Mouse (Mus musculus) MEL (cell line): ENCODE data around the gene Gm49387. TPM values are rescaled to one million over a fixed set of nuclear protein-coding genes. Genes with fewer than 3 reads are reported as not detected.

ENCODE experiments used
- DNase-seq: peaks from one replicate; pipeline ENCODE4 v3.0.0; 2011; ENCODE audit warnings: low read depth, low spot score
- H3K27ac ChIP-seq: 2 replicates; pipeline ENCODE4 v1.5.1; 2012; ENCODE audit warnings: low read depth, mild to moderate bottlenecking, control low read depth, low read length, moderate library complexity; ENCODE audit not compliant: control insufficient read depth
- H3K27me3 ChIP-seq, 2 experiments: fragments of 150-350 bp in 1 of 2; sonication (generic) in 1 of 2; 2 replicates each; pipeline ENCODE4 v1.6.1; 2012; ENCODE audit warnings: low read length in 2 of 2, mild to moderate bottlenecking in 2 of 2, improper control_type of control experiment in 1 of 2, moderate library complexity in 1 of 2; ENCODE audit not compliant: insufficient read depth in 2 of 2, control insufficient read depth in 1 of 2
- H3K36me3 ChIP-seq, 2 experiments: 2 replicates each; pipeline ENCODE4 v1.6.1; 2012 to 2014; ENCODE audit warnings: low read length in 2 of 2, improper control_type of control experiment in 1 of 2, inconsistent platforms in 1 of 2, mild to moderate bottlenecking in 1 of 2; ENCODE audit not compliant: insufficient read depth in 2 of 2, control insufficient read depth in 1 of 2
- H3K4me1 ChIP-seq, 2 experiments: fragments of 150-350 bp in 1 of 2; sonication (generic) in 1 of 2; 2 replicates each; pipeline ENCODE4 v1.6.1; 2012; ENCODE audit warnings: low read length in 2 of 2, improper control_type of control experiment in 1 of 2, mild to moderate bottlenecking in 1 of 2; ENCODE audit not compliant: insufficient read depth in 2 of 2, control insufficient read depth in 1 of 2
- H3K4me3 ChIP-seq, 2 experiments: fragments of 150-350 bp in 1 of 2; sonication (generic) in 1 of 2; 2 replicates each; pipeline ENCODE4 v1.5.1; 2012; ENCODE audit warnings: low read depth in 2 of 2, low read length in 2 of 2, mild to moderate bottlenecking in 2 of 2, moderate library complexity in 2 of 2, control low read depth in 1 of 2, improper control_type of control experiment in 1 of 2; ENCODE audit not compliant: control insufficient read depth in 1 of 2, insufficient read depth in 1 of 2
- H3K79me2 ChIP-seq: 2 replicates; pipeline ENCODE4 v1.6.1; 2012; ENCODE audit warnings: mild to moderate bottlenecking, low read length, moderate library complexity; ENCODE audit not compliant: control insufficient read depth, poor library complexity, insufficient read depth
- H3K9ac ChIP-seq: 2 replicates; pipeline ENCODE4 v1.6.1; 2012; ENCODE audit warnings: low read depth, mild to moderate bottlenecking, control low read depth, low read length, moderate library complexity; ENCODE audit not compliant: control insufficient read depth, poor library complexity, severe bottlenecking
- H3K9me3 ChIP-seq: fragments of 150-350 bp; sonication (generic); replicated peaks from 2 replicates; pipeline ENCODE4 v1.6.1; 2012; ENCODE audit warnings: mild to moderate bottlenecking, low read length, improper control_type of control experiment, moderate library complexity; ENCODE audit not compliant: insufficient read depth
- CHD1 ChIP-seq: IDR thresholded peaks from 2 replicates; pipeline ENCODE4 v1.6.1; 2012; ENCODE audit warnings: low read depth, mild to moderate bottlenecking, inconsistent platforms, low read length, improper control_type of control experiment
- CTCF ChIP-seq, 3 experiments: IDR thresholded peaks in 2 of 3; conservative IDR thresholded peaks in 1 of 3; 2 replicates each; pipeline ENCODE4 v1.5.1; 2011 to 2012; ENCODE audit warnings: low read length in 3 of 3, low read depth in 2 of 3, mild to moderate bottlenecking in 2 of 3, improper control_type of control experiment in 1 of 3, inconsistent platforms in 1 of 3, mixed read lengths in 1 of 3, moderate library complexity in 1 of 3; ENCODE audit not compliant: control insufficient read depth in 1 of 3, insufficient read depth in 1 of 3, poor library complexity in 1 of 3, severe bottlenecking in 1 of 3
- E2F4 ChIP-seq: IDR thresholded peaks from 2 replicates; pipeline ENCODE4 v1.6.1; 2011; ENCODE audit warnings: low read depth, low read length, improper control_type of control experiment, borderline replicate concordance
- ETS1 ChIP-seq: IDR thresholded peaks from 2 replicates; pipeline ENCODE4 v1.6.1; 2012; ENCODE audit warnings: low read depth, mild to moderate bottlenecking, inconsistent platforms, low read length, improper control_type of control experiment, moderate library complexity
- GABPA ChIP-seq: IDR thresholded peaks from 2 replicates; pipeline ENCODE4 v1.6.1; 2012; ENCODE audit warnings: low read depth, mild to moderate bottlenecking, inconsistent platforms, low read length, improper control_type of control experiment, moderate library complexity
- GATA1 ChIP-seq: IDR thresholded peaks from 2 replicates; pipeline ENCODE4 v1.6.1; 2011; ENCODE audit warnings: low read depth, low read length, improper control_type of control experiment
- KAT2A ChIP-seq: conservative IDR thresholded peaks from 2 replicates; pipeline ENCODE4 v1.6.1; 2012; ENCODE audit warnings: low read depth, low read length, improper control_type of control experiment, inconsistent platforms
- MAZ ChIP-seq: IDR thresholded peaks from 2 replicates; pipeline ENCODE4 v1.6.1; 2012; ENCODE audit warnings: low read depth, mild to moderate bottlenecking, inconsistent platforms, low read length, improper control_type of control experiment
- NRF1 ChIP-seq: IDR thresholded peaks from 2 replicates; pipeline ENCODE4 v1.6.1; 2014; ENCODE audit warnings: low read depth, mild to moderate bottlenecking, inconsistent platforms, low read length, improper control_type of control experiment, moderate library complexity; ENCODE audit not compliant: poor library complexity, insufficient read depth, severe bottlenecking
- POLR2A ChIP-seq, 2 experiments: IDR thresholded peaks; 2 replicates each; pipeline ENCODE4 v1.6.1; 2011 to 2012; ENCODE audit warnings: low read length in 2 of 2, mild to moderate bottlenecking in 2 of 2, control low read depth in 1 of 2, improper control_type of control experiment in 1 of 2, low read depth in 1 of 2, moderate library complexity in 1 of 2; ENCODE audit not compliant: control insufficient read depth in 1 of 2, insufficient read depth in 1 of 2, poor library complexity in 1 of 2
- POLR2AphosphoS2 ChIP-seq: IDR thresholded peaks from 2 replicates; pipeline ENCODE4 v1.6.1; 2011; ENCODE audit warnings: low read length, improper control_type of control experiment
- RAD21 ChIP-seq: IDR thresholded peaks from 2 replicates; pipeline ENCODE4 v1.6.1; 2011; ENCODE audit warnings: mild to moderate bottlenecking, low read depth, low read length, improper control_type of control experiment
- RCOR1 ChIP-seq: IDR thresholded peaks from 2 replicates; pipeline ENCODE4 v1.6.1; 2012; ENCODE audit warnings: low read depth, mild to moderate bottlenecking, inconsistent platforms, low read length, improper control_type of control experiment
- SMC3 ChIP-seq: IDR thresholded peaks from 2 replicates; pipeline ENCODE4 v1.6.1; 2011; ENCODE audit warnings: low read depth, low read length, improper control_type of control experiment
- TAL1 ChIP-seq: IDR thresholded peaks from 2 replicates; pipeline ENCODE4 v1.6.1; 2012; ENCODE audit warnings: mild to moderate bottlenecking, inconsistent platforms, low read length, moderate library complexity, mixed read lengths
- TCF12 ChIP-seq: IDR thresholded peaks from 2 replicates; pipeline ENCODE4 v1.6.1; 2014; ENCODE audit warnings: low read depth, mild to moderate bottlenecking, inconsistent platforms, low read length, improper control_type of control experiment, moderate library complexity
- UBTF ChIP-seq: IDR thresholded peaks from 2 replicates; pipeline ENCODE4 v1.6.1; 2012; ENCODE audit warnings: low read depth, mild to moderate bottlenecking, inconsistent platforms, low read length, improper control_type of control experiment, moderate library complexity, borderline replicate concordance; ENCODE audit not compliant: insufficient read depth
- USF1 ChIP-seq: IDR thresholded peaks from 2 replicates; pipeline ENCODE4 v1.6.1; 2014; ENCODE audit warnings: low read depth, mild to moderate bottlenecking, inconsistent platforms, low read length, improper control_type of control experiment, moderate library complexity
- ZC3H11A ChIP-seq: IDR thresholded peaks from 2 replicates; pipeline ENCODE4 v1.6.1; 2012; ENCODE audit warnings: low read depth, mild to moderate bottlenecking, inconsistent platforms, low read length, improper control_type of control experiment
- ZKSCAN1 ChIP-seq: IDR thresholded peaks from 2 replicates; pipeline ENCODE4 v1.6.1; 2012; ENCODE audit warnings: low read depth, mild to moderate bottlenecking, inconsistent platforms, low read length, improper control_type of control experiment, moderate library complexity
- polyA plus RNA-seq, 2 experiments: library from polyadenylated mRNA; stranded (reverse) in 1 of 2; unstranded in 1 of 2; fragments of >175 nt in 1 of 2; fragments of >200 nt in 1 of 2; gene quantifications; 2 replicates each; pipeline versions ENCODE4 v1.2.1 to v1.2.4; 2012; ENCODE audit warnings: low replicate concordance in 2 of 2, low read depth in 1 of 2; ENCODE audit not compliant: insufficient read length in 2 of 2, insufficient read depth in 1 of 2, missing spikeins in 1 of 2
- total RNA-seq: library from RNA; depleted of rRNA; stranded (reverse); fragments of 300-350 nt; gene quantifications from 2 replicates; pipeline ENCODE4 v1.2.3, GENCODE M21; 2012

The Gm49387 gene
- total and polyA plus RNA-seq, 3 experiments: 0.14 TPM; not detected in 2

DNA sequence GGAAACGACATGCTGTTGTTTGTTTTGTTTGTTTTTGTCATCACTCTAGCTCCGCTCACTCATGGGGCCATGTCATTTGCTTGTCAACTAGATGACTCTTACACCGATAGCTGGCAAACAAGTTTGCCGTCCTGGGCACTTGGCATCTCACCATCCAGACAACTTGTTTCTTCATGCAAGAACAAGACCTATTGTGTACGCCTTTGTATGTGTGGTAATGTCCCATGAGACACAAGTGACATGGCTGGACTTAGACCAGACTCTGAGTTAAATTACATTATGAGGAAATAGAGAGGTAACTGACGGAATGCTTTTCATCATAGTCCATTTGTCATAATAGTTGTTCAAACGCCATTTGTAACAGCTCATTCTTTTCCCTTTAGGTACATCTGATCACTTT is 5.2 kb upstream of the Gm49387 start:
- Histone ChIP-seq H3K27ac (no peak overlapping the region), H3K79me2 (no peaks in the 10 kb centered on the region; the same call in 1 of the 2 replicates)
- no peak for DNase-seq
- TF ChIP-seq RCOR1: no peak
- TF ChIP-seq RAD21: no peak
- no peak for TF ChIP-seq GABPA
- TF ChIP-seq USF1: no peak
- TF ChIP-seq ETS1: no peak
- TF ChIP-seq POLR2A (IDR thresholded peaks at IDR 0.05; ENCODE audit: control insufficient read depth in 1 of 2, insufficient read depth in 1 of 2, low read depth in 1 of 2, low read length in 2 of 2, poor library complexity in 1 of 2): no peak
- no peak for TF ChIP-seq ZC3H11A
- TF ChIP-seq POLR2AphosphoS2: no peak
- TF ChIP-seq ZKSCAN1: no peak
- no peak for TF ChIP-seq TCF12
- TF ChIP-seq NRF1: no peak
- no peak for TF ChIP-seq UBTF
- TF ChIP-seq TAL1: no peak
- TF ChIP-seq, all 39 proteins: peak for 0
- no peaks in the 10 kb centered on the region for H3K9me3 ChIP-seq
- no peak overlapping the region for H3K4me3 ChIP-seq
- no peaks in the 10 kb centered on the region for H3K27me3 ChIP-seq
- H3K36me3 ChIP-seq: peaks cover 0 to 11% of the 10 kb centered on the region in 2 experiments; a peak in 2 of 4 replicates
- H3K9ac ChIP-seq: no peak overlapping the region
- peaks cover 11 to 16% of the 10 kb centered on the region in 2 experiments; a peak in 3 of 4 replicates for H3K4me1 ChIP-seq

DNA sequence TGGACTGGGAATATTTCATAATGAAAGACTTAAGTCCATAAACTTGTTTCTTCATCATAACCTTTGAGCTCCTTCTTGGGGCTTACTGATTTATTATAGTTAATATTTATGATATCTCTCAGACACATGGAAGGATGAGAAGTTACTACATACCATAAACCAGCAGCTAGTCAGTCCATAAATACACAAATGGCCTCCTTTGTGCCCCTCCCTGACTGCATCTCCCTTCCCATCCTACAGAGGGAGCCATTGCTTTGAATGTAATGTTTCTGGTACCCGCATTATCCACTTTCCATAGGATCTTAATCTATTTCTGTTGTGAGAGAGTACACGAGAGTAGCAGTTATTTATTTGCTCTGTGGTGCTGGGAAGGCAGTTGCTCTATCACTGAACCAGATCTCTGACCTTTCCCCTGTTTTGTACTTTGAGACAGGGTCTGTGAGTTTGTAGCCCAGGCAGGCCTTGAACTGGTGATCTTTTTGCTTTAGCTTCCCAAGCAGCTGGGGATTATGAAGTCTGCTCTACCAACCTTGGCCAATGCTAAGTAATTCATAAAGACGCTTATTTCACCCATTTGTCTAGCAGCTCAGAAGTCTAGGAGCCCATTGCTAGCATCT is 4.4 kb upstream of the Gm49387 start:
- Histone ChIP-seq H3K27ac (peak overlapping the region; percentile 63), H3K36me3 (peaks cover 0 to 11% of the 10 kb centered on the region in 2 experiments; a peak in 2 of 4 replicates), H3K27me3 (no peaks in the 10 kb centered on the region), H3K4me3 (no peak overlapping the region), H3K4me1 (peaks cover 11 to 19% of the 10 kb centered on the region in 2 experiments; a peak in 3 of 4 replicates), H3K9ac (no peak overlapping the region), H3K9me3 (no peaks in the 10 kb centered on the region), H3K79me2 (no peaks in the 10 kb centered on the region; the same call in none of the 2 replicates)
- no peak for TF ChIP-seq KAT2A
- TF ChIP-seq GATA1: peak; percentile 13; the same call in 1 of the 2 replicates
- TF ChIP-seq CHD1: no peak
- TF ChIP-seq E2F4: no peak
- no peak for TF ChIP-seq ETS1
- peak; percentile 71 for TF ChIP-seq SMC3
- TF ChIP-seq CTCF (IDR thresholded peaks at IDR 0.05 in 2 of 3, conservative IDR thresholded peaks at IDR 0.05 in 1 of 3; ENCODE audit: control insufficient read depth in 1 of 3, insufficient read depth in 1 of 3, low read depth in 2 of 3, low read length in 3 of 3, poor library complexity in 1 of 3, severe bottlenecking in 1 of 3): peak; percentile 52 to 91 (median 84)
- peak; percentile 78 for TF ChIP-seq RAD21
- TF ChIP-seq MAZ: peak; percentile 71; the same call in 1 of the 2 replicates
- TF ChIP-seq ZC3H11A: peak; percentile 73
- peak; percentile 75 for DNase-seq
